Mouse (Mus musculus): ENCODE measurements at regions not wholly inside any gene's neighbourhood (a gene's known extent, or its start where the extent isn't known, plus 50 kb on each side); places are given as distances from the start of the nearest gene placed in this dataset.

GRCm38 (mm10) chr15:59218916-59219315 lies 329.8 kb downstream of the Gm49356 start:
- ATAC-seq (ENCODE audit: low FRiP score, low read depth), result no peak

GRCm38 (mm10) chr15:59225637-59226036 lies 336.5 kb downstream of the Gm49356 start:
- Histone ChIP-seq H3K4me1 (no peaks in the 10 kb centered on the region), H3K4me3 (no peak overlapping the region), H3K9ac (replicated peaks) (no peak overlapping the region), H3K27ac (replicated peaks) (no peak overlapping the region), H3K4me2 (replicated peaks) (no peak overlapping the region), H3K36me3 (no peaks in the 10 kb centered on the region), H3K9me3 (no peaks in the 10 kb centered on the region), H3K27me3 (no peaks in the 10 kb centered on the region)
- ATAC-seq (ENCODE audit: low FRiP score, low read depth), result no peak
- 85% methylated on average over 6 of the region's 6 CpGs for WGBS

More at GRCm38 (mm10) chr15:59218916-59219315, 329.8 kb downstream of the Gm49356 start:
- no peak overlapping the region for H3K27ac ChIP-seq (replicated peaks)
- 89% methylated on average over 7 of the region's 7 CpGs for WGBS
- H3K9ac ChIP-seq (replicated peaks), result no peak overlapping the region
- H3K4me2 ChIP-seq (replicated peaks), result no peak overlapping the region
- no peaks in the 10 kb centered on the region for H3K9me3 ChIP-seq
- no peak overlapping the region for H3K4me3 ChIP-seq
- no peaks in the 10 kb centered on the region for H3K27me3 ChIP-seq
- no peaks in the 10 kb centered on the region for H3K36me3 ChIP-seq
- H3K4me1 ChIP-seq, result peaks cover 3% of the 10 kb centered on the region; the same call in 1 of the 2 replicates

- Histone ChIP-seq H3K36me3 (no peaks in the 10 kb centered on the region), H3K4me3 (no peak overlapping the region), H3K4me2 (replicated peaks) (no peak overlapping the region), H3K9ac (replicated peaks) (no peak overlapping the region), H3K4me1 (no peaks in the 10 kb centered on the region), H3K27ac (replicated peaks) (no peak overlapping the region), H3K9me3 (no peaks in the 10 kb centered on the region), H3K27me3 (no peaks in the 10 kb centered on the region)
- WGBS, result 85% methylated on average over 3 of the region's 3 CpGs
- no peak for ATAC-seq (ENCODE audit: low FRiP score, low read depth)
Observed at GRCm38 (mm10) chr15:59227293-59227692, 338.2 kb downstream of the Gm49356 start.

- H3K4me2 ChIP-seq (replicated peaks), result no peak overlapping the region
- no peak overlapping the region for H3K4me3 ChIP-seq
- no peak overlapping the region for H3K9ac ChIP-seq (replicated peaks)
- no peaks in the 10 kb centered on the region for H3K36me3 ChIP-seq
- peaks cover 6% of the 10 kb centered on the region; the same call in 1 of the 2 replicates for H3K9me3 ChIP-seq
- ATAC-seq (ENCODE audit: low FRiP score, low read depth), result no peak
- no peaks in the 10 kb centered on the region for H3K4me1 ChIP-seq
- no peak overlapping the region for H3K27ac ChIP-seq (replicated peaks)
- no peaks in the 10 kb centered on the region for H3K27me3 ChIP-seq
Observed at GRCm38 (mm10) chr15:59230536-59230935, 341.4 kb downstream of the Gm49356 start.

- ATAC-seq (ENCODE audit: low FRiP score, low read depth), result no peak
Observed at GRCm38 (mm10) chr15:59231703-59232102, 342.6 kb downstream of the Gm49356 start.

GRCm38 (mm10) chr15:59232290-59232689 lies 343.2 kb downstream of the Gm49356 start:
- Histone ChIP-seq H3K9ac (replicated peaks) (no peak overlapping the region), H3K4me1 (no peaks in the 10 kb centered on the region), H3K4me3 (no peak overlapping the region), H3K9me3 (peaks cover 6% of the 10 kb centered on the region; the same call in 1 of the 2 replicates), H3K27me3 (no peaks in the 10 kb centered on the region), H3K27ac (replicated peaks) (no peak overlapping the region), H3K36me3 (no peaks in the 10 kb centered on the region), H3K4me2 (replicated peaks) (no peak overlapping the region)
- no peak for ATAC-seq (ENCODE audit: low FRiP score, low read depth)
- WGBS, result 86% methylated on average over 5 of the region's 5 CpGs

More at GRCm38 (mm10) chr15:59231703-59232102, 342.6 kb downstream of the Gm49356 start:
- H3K9me3 ChIP-seq, result peaks cover 6% of the 10 kb centered on the region; the same call in 1 of the 2 replicates
- no peak overlapping the region for H3K4me2 ChIP-seq (replicated peaks)
- H3K4me3 ChIP-seq, result no peak overlapping the region
- 90% methylated on average over 1 of the region's 1 CpGs for WGBS
- H3K9ac ChIP-seq (replicated peaks), result no peak overlapping the region
- no peaks in the 10 kb centered on the region for H3K27me3 ChIP-seq
- no peak overlapping the region for H3K27ac ChIP-seq (replicated peaks)
- no peaks in the 10 kb centered on the region for H3K4me1 ChIP-seq
- H3K36me3 ChIP-seq, result no peaks in the 10 kb centered on the region

GRCm38 (mm10) chr15:59237446-59238161 lies 348.5 kb downstream of the Gm49356 start:
- no peaks in the 10 kb centered on the region for H3K4me1 ChIP-seq
- no peaks in the 10 kb centered on the region for H3K27me3 ChIP-seq
- no peak overlapping the region for H3K4me3 ChIP-seq
- no peak overlapping the region for H3K9ac ChIP-seq (replicated peaks)
- H3K4me2 ChIP-seq (replicated peaks), result no peak overlapping the region
- H3K27ac ChIP-seq (replicated peaks), result no peak overlapping the region
- no peak for ATAC-seq (ENCODE audit: low FRiP score, low read depth)
- H3K36me3 ChIP-seq, result no peaks in the 10 kb centered on the region
- WGBS, result 86% methylated on average over 6 of the region's 6 CpGs
- H3K9me3 ChIP-seq, result peaks cover 6% of the 10 kb centered on the region; the same call in 1 of the 2 replicates

GRCm38 (mm10) chr15:59241752-59242151 lies 352.7 kb downstream of the Gm49356 start:
- Histone ChIP-seq H3K9ac (replicated peaks) (no peak overlapping the region), H3K27me3 (no peaks in the 10 kb centered on the region), H3K4me3 (no peak overlapping the region), H3K9me3 (no peaks in the 10 kb centered on the region), H3K27ac (replicated peaks) (no peak overlapping the region), H3K36me3 (no peaks in the 10 kb centered on the region), H3K4me1 (no peaks in the 10 kb centered on the region), H3K4me2 (replicated peaks) (no peak overlapping the region)
- no peak for ATAC-seq (ENCODE audit: low FRiP score, low read depth)
- WGBS, result 88% methylated on average over 7 of the region's 7 CpGs

GRCm38 (mm10) chr15:59245927-59246649 lies 357.0 kb downstream of the Gm49356 start:
- Histone ChIP-seq H3K36me3 (no peaks in the 10 kb centered on the region), H3K27ac (replicated peaks) (no peak overlapping the region), H3K27me3 (no peaks in the 10 kb centered on the region), H3K4me1 (no peaks in the 10 kb centered on the region), H3K4me3 (no peak overlapping the region), H3K9me3 (no peaks in the 10 kb centered on the region), H3K4me2 (replicated peaks) (no peak overlapping the region), H3K9ac (replicated peaks) (no peak overlapping the region)
- WGBS, result 70% methylated on average over 4 of the region's 4 CpGs
- no peak for ATAC-seq (ENCODE audit: low FRiP score, low read depth)

- Histone ChIP-seq H3K4me3 (no peak overlapping the region), H3K27ac (replicated peaks) (no peak overlapping the region), H3K9ac (replicated peaks) (no peak overlapping the region), H3K9me3 (no peaks in the 10 kb centered on the region), H3K27me3 (no peaks in the 10 kb centered on the region), H3K36me3 (no peaks in the 10 kb centered on the region), H3K4me1 (no peaks in the 10 kb centered on the region), H3K4me2 (replicated peaks) (no peak overlapping the region)
- 78% methylated on average over 10 of the region's 12 CpGs for WGBS
- ATAC-seq (ENCODE audit: low FRiP score, low read depth), result no peak
Observed at GRCm38 (mm10) chr15:59248477-59249260, 359.6 kb downstream of the Gm49356 start.

- H3K27me3 ChIP-seq, result no peaks in the 10 kb centered on the region
- no peak overlapping the region for H3K27ac ChIP-seq (replicated peaks)
- WGBS, result 74% methylated on average over 1 of the region's 1 CpGs
- H3K9ac ChIP-seq (replicated peaks), result no peak overlapping the region
- no peak for ATAC-seq (ENCODE audit: low FRiP score, low read depth)
- no peaks in the 10 kb centered on the region for H3K9me3 ChIP-seq
- no peaks in the 10 kb centered on the region for H3K4me1 ChIP-seq
- no peak overlapping the region for H3K4me2 ChIP-seq (replicated peaks)
- no peak overlapping the region for H3K4me3 ChIP-seq
- H3K36me3 ChIP-seq, result no peaks in the 10 kb centered on the region
Observed at GRCm38 (mm10) chr15:59261380-59261779, 372.3 kb downstream of the Gm49356 start.

- 83% methylated on average over 2 of the region's 2 CpGs for WGBS
- H3K4me3 ChIP-seq, result no peak overlapping the region
- H3K4me2 ChIP-seq (replicated peaks), result no peak overlapping the region
- H3K27ac ChIP-seq (replicated peaks), result no peak overlapping the region
- ATAC-seq (ENCODE audit: low FRiP score, low read depth), result no peak
- H3K9me3 ChIP-seq, result no peaks in the 10 kb centered on the region
- no peaks in the 10 kb centered on the region for H3K4me1 ChIP-seq
- no peak overlapping the region for H3K9ac ChIP-seq (replicated peaks)
- no peaks in the 10 kb centered on the region for H3K36me3 ChIP-seq
- H3K27me3 ChIP-seq, result no peaks in the 10 kb centered on the region
Observed at GRCm38 (mm10) chr15:59262380-59262779, 373.3 kb downstream of the Gm49356 start.

Data from midbrain, embryonic 12.5 days (tissue).